Mouse (Mus musculus) limb, embryonic 14.5 days (tissue): ENCODE measurements around the gene Ciita. TPM values are rescaled to one million over a fixed set of nuclear protein-coding genes. Genes with fewer than 3 reads are reported as not detected.

Experiments
- ATAC-seq: fragments of 200-750 bp; cut with Nextera tagmentation; 2 replicates; pipeline ENCODE4 v1.8.0; 2017; ENCODE audit warnings: low read depth, moderate number of reproducible peaks, moderate TSS enrichment; ENCODE audit not compliant: low FRiP score
- DNase-seq: peaks from one replicate; pipeline ENCODE4 v3.0.0-alpha.2; 2015; ENCODE audit warnings: low spot score
- H3K27ac ChIP-seq: fragments of 300-500 bp; sonication (generic); replicated peaks from 2 replicates; pipeline ENCODE4 v1.5.1; 2014; ENCODE audit warnings: low read depth, mild to moderate bottlenecking, low read length, moderate library complexity, mixed read lengths
- H3K27me3 ChIP-seq: fragments of 300-500 bp; sonication (generic); 2 replicates; pipeline ENCODE4 v1.6.1; 2014; ENCODE audit warnings: low read length, mixed read lengths; ENCODE audit not compliant: control insufficient read depth, insufficient read depth
- H3K36me3 ChIP-seq: fragments of 300-500 bp; sonication (generic); 2 replicates; pipeline ENCODE4 v1.6.1; 2014; ENCODE audit warnings: mild to moderate bottlenecking, low read length, moderate library complexity, mixed read lengths; ENCODE audit not compliant: control insufficient read depth, insufficient read depth
- H3K4me1 ChIP-seq: fragments of 300-500 bp; sonication (generic); 2 replicates; pipeline ENCODE4 v1.6.1; 2014; ENCODE audit warnings: antibody characterized with exemption, low read length, mixed read lengths; ENCODE audit not compliant: control insufficient read depth, insufficient read depth
- H3K4me2 ChIP-seq: fragments of 300-500 bp; sonication (generic); replicated peaks from 2 replicates; pipeline ENCODE4 v1.6.1; 2014; ENCODE audit warnings: low read depth, mild to moderate bottlenecking, low read length, moderate library complexity; ENCODE audit not compliant: severe bottlenecking
- H3K4me3 ChIP-seq: fragments of 300-500 bp; sonication (generic); replicated peaks from 2 replicates; pipeline ENCODE4 v1.5.1; 2014; ENCODE audit warnings: low read length
- H3K9ac ChIP-seq: fragments of 300-500 bp; sonication (generic); 2 replicates; pipeline ENCODE4 v1.6.1; 2014; ENCODE audit warnings: mild to moderate bottlenecking, low read depth, low read length, moderate library complexity; ENCODE audit not compliant: severe bottlenecking
- H3K9me3 ChIP-seq: fragments of 300-500 bp; sonication (generic); 2 replicates; pipeline ENCODE4 v1.6.1; 2016; ENCODE audit warnings: low read length; ENCODE audit not compliant: control insufficient read depth
- POLR2A ChIP-seq: fragments of 200-500 bp; IDR thresholded peaks from 2 replicates; pipeline ENCODE4 v1.8.0; 2012; ENCODE audit warnings: inconsistent platforms, mild to moderate bottlenecking, moderate library complexity, borderline replicate concordance; ENCODE audit not compliant: insufficient read depth, insufficient read length; ENCODE audit errors: extremely low read depth
- WGBS: fragments of 180-500 bp; shearing (Covaris S2); extraction: QIAGEN DNeasy Blood & Tissue Kit; methylation state at CpG from one replicate; pipeline ENCODE4 v1.1.7; 2014; 5-methylcytosine and 5-hydroxymethylcytosine counted together
- polyA plus RNA-seq, 2 experiments: library from polyadenylated mRNA; depleted of rRNA in 1 of 2; stranded (reverse) in 1 of 2; unstranded in 1 of 2; fragments of >200 nt; fragmentation: Nextera tagmentation in 1 of 2; extraction: Ambion mirVana in 1 of 2; gene quantifications; 2 replicates each; pipeline versions ENCODE4 v1.2.1 to v1.2.3; 2012 to 2014

The Ciita gene
- polyA plus RNA-seq, 2 experiments, result 0.10 to 0.44 TPM

DNA sequence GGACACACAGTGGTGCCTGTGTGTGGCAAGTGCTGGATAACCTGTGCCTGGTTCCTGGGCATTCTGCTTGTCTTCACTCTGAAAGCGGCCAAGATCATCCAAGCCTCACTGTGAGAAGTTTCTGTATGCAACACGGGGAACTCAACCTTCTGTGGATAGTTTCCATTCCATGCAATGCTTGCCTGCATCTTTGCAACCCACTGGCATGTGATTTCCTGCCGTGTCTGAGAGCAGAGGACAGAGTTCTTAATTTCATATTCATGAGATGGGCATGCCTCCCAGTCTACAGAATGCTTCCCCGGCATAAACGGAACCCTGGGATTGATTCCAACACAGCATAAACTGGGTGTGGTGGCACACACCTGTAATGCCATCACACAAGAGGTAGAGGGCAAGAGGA is 41.8 kb upstream of the Ciita start:
- 91% methylated on average over 5 of the region's 5 CpGs for WGBS
- DNase-seq (no peak), ATAC-seq (no peak)
- H3K9ac ChIP-seq, result no peak overlapping the region
- H3K4me1 ChIP-seq, result no peaks in the 10 kb centered on the region
- no peak overlapping the region for H3K4me2 ChIP-seq
- no peaks in the 10 kb centered on the region for H3K9me3 ChIP-seq
- H3K27me3 ChIP-seq, result no peaks in the 10 kb centered on the region
- no peak overlapping the region for H3K27ac ChIP-seq
- TF ChIP-seq POLR2A, result no peak
- H3K4me3 ChIP-seq, result no peak overlapping the region
- no peaks in the 10 kb centered on the region for H3K36me3 ChIP-seq

DNA sequence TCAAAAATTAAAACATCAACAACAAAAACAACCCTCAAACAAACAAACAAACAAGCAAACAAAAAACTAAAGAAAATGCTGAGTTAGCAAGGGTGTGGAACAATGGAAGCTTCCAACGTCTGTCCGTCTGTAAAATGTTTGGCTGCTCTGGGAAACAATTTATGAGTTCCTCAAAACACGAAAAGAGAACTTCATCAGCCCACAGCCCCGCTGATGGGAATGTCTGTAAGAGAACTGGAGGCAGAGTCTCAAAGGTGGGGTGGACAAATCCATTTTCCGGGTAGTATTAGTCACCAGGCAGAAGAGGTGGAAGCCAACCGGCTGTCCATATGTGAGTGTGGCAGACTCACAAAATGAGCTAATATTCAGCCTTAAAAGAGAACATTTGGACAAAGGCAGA is 38.5 kb upstream of the Ciita start:
- no peak for ATAC-seq

DNA sequence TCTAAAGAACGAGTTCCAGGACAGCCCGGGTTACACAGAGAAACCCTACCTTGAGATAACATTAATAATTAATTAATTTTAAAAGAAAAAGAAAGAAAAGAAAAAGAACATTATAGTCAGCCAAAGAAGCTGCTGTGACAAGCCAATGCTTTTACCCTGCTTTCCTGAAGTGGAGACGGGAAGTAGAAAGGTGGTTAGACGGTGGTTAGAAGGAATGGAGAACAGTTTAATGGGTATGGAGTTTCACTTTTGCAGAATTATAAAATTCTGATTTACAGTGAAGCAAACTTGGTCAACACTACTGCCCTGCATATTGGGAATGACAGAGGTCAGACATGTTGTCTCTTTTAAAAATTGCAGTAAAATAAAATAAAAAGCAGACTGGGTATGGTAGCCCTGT is 38.1 kb upstream of the Ciita start:
- H3K4me2 ChIP-seq, result no peak overlapping the region
- no peak for ATAC-seq
- WGBS, result 78% methylated on average over 4 of the region's 4 CpGs
- no peaks in the 10 kb centered on the region for H3K36me3 ChIP-seq
- no peak for TF ChIP-seq POLR2A
- no peak for DNase-seq
- H3K9me3 ChIP-seq, result no peaks in the 10 kb centered on the region
- no peaks in the 10 kb centered on the region for H3K27me3 ChIP-seq
- no peak overlapping the region for H3K4me3 ChIP-seq
- H3K27ac ChIP-seq, result no peak overlapping the region
- H3K9ac ChIP-seq, result no peak overlapping the region
- peaks cover 5% of the 10 kb centered on the region for H3K4me1 ChIP-seq

More for the DNA sequence above, 38.5 kb upstream of the Ciita start:
- Histone ChIP-seq H3K27ac (no peak overlapping the region), H3K27me3 (no peaks in the 10 kb centered on the region), H3K4me1 (peaks cover 2% of the 10 kb centered on the region), H3K4me3 (no peak overlapping the region), H3K9me3 (no peaks in the 10 kb centered on the region), H3K36me3 (no peaks in the 10 kb centered on the region), H3K9ac (no peak overlapping the region), H3K4me2 (no peak overlapping the region)
- no peak for DNase-seq
- no peak for TF ChIP-seq POLR2A
- WGBS, result 80% methylated on average over 6 of the region's 6 CpGs

DNA sequence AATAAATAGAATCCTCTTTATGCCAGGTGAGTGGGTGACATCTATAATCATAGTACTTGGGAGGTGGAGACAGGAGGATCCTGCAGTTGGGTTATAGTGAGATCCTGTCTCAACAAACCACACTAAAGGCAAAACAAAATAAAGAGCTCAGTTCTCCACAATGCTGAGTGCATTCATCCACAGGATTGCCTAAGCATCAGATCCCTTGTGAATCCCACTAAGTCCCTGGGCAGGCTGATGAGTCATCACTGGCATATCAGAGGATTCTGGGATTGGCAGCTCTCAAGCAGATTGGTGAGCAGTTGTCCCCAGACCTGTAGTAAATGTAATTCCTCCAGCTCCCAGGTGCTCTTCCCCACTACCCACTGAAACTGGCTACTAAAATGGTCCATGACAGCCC is 36.1 kb upstream of the Ciita start:
- H3K36me3 ChIP-seq, result no peaks in the 10 kb centered on the region
- no peaks in the 10 kb centered on the region for H3K9me3 ChIP-seq
- TF ChIP-seq POLR2A, result no peak
- H3K27me3 ChIP-seq, result no peaks in the 10 kb centered on the region
- H3K27ac ChIP-seq, result no peak overlapping the region
- DNase-seq, result no peak
- no peak overlapping the region for H3K4me2 ChIP-seq
- H3K4me3 ChIP-seq, result no peak overlapping the region
- no peak for ATAC-seq
- H3K4me1 ChIP-seq, result peaks cover 7% of the 10 kb centered on the region
- no peak overlapping the region for H3K9ac ChIP-seq

DNA sequence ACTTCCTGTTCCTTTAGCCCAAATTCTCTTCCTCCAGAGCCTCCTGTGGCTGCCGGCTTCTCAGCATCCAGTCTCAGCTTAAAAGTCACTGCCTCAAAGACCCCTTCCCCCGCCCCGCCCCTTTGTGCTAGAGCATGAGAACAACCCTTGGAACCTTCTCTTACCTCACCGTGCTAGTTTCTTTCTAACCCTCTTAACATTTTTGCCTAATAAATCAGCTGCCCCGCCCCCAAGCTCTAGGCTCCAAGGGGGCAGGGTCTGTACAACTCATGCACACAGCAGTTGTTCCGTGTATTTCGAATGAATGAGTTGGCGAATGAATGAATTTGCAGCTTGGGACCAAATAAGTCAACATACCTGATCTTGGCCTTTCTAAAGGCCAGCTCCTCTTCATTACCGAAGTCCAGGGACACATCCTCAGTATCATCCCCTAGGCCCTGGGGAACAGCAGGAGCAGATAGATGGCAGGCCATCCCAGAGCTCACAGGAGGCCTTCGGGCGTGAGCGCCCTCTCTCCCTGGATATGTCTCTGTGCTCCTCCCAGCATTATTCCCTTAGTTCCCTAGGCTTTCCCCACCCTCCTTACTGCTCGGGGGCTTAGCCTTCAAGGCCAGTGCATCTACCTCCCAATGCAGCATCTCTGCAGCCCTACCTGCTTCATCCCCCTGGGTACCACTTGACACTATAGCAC is 33.1 kb upstream of the Ciita start:
- DNase-seq (no peak), ATAC-seq (peak; percentile 60; the same call in 1 of the 2 replicates)
- Histone ChIP-seq H3K27me3 (no peaks in the 10 kb centered on the region), H3K4me2 (peak overlapping the region; percentile 83), H3K9ac (peak overlapping the region; percentile 64), H3K36me3 (no peaks in the 10 kb centered on the region), H3K27ac (0 out of 2 replicates have a peak overlapping the region, but pooled peaks have one; percentile 0), H3K4me1 (peaks cover 7% of the 10 kb centered on the region), H3K4me3 (peak overlapping the region; percentile 52), H3K9me3 (no peaks in the 10 kb centered on the region)
- no peak for TF ChIP-seq POLR2A
- 18% methylated on average over 13 of the region's 13 CpGs for WGBS
